Mouse (Mus musculus): ENCODE results near the gene Pin1. TPM values are rescaled to one million over a fixed set of nuclear protein-coding genes. Genes with fewer than 3 reads are reported as not detected.
"Not testable (repeated sequence)": the region's sequence is repeated elsewhere in the genome, so short reads cannot be mapped to it uniquely, and the experiment has no call there.

The Pin1 gene
- polyA plus RNA-seq, 1 experiment from 2014 or later = 71.6 TPM

- Histone ChIP-seq H3K4me3 (ENCODE audit: low read depth, low read length) (no peak overlapping the region), H3K27me3 (ENCODE audit: control insufficient read depth, insufficient read depth, low read length) (no peaks in the 10 kb centered on the region), H3K9ac (ENCODE audit: low read length) (no peak overlapping the region), H3K4me1 (ENCODE audit: control insufficient read depth, insufficient read depth, low read length) (no peaks in the 10 kb centered on the region), H3K27ac (ENCODE audit: low read depth, low read length) (no peak overlapping the region), H3K9me3 (ENCODE audit: control insufficient read depth, low read length) (no peaks in the 10 kb centered on the region), H3K4me2 (ENCODE audit: low read depth) (no peak overlapping the region), H3K36me3 (ENCODE audit: control insufficient read depth, insufficient read depth, low read length) (no peaks in the 10 kb centered on the region)
- no peak for DNase-seq (ENCODE audit: low spot score)
- WGBS = 77% methylated on average over 2 of the region's 2 CpGs
- no peak for ATAC-seq (ENCODE audit: insufficient read depth, low FRiP score, low TSS enrichment)
These were observed 30.5 kb downstream of the Pin1 start for GRCm38 (mm10) chr9:20682389-20682722.

GRCm38 (mm10) chr9:20685081-20685861 lies 33.4 kb downstream of the Pin1 start:
- DNase-seq (ENCODE audit: low spot score) (no peak), ATAC-seq (ENCODE audit: insufficient read depth, low FRiP score, low TSS enrichment) (no peak)
- Histone ChIP-seq H3K4me2 (ENCODE audit: low read depth) (no peak overlapping the region), H3K27ac (ENCODE audit: low read depth, low read length) (no peak overlapping the region), H3K4me3 (ENCODE audit: low read depth, low read length) (no peak overlapping the region), H3K9me3 (ENCODE audit: control insufficient read depth, low read length) (no peaks in the 10 kb centered on the region), H3K27me3 (ENCODE audit: control insufficient read depth, insufficient read depth, low read length) (no peaks in the 10 kb centered on the region), H3K4me1 (ENCODE audit: control insufficient read depth, insufficient read depth, low read length) (peaks cover 9% of the 10 kb centered on the region), H3K9ac (ENCODE audit: low read length) (no peak overlapping the region), H3K36me3 (ENCODE audit: control insufficient read depth, insufficient read depth, low read length) (no peaks in the 10 kb centered on the region)
- WGBS = 59% methylated on average over 17 of the region's 17 CpGs

GRCm38 (mm10) chr9:20689403-20689802 lies 37.5 kb downstream of the Pin1 start:
- H3K9me3 ChIP-seq (ENCODE audit: control insufficient read depth, low read length) = no peaks in the 10 kb centered on the region
- peak overlapping the region; percentile 78 for H3K27ac ChIP-seq (ENCODE audit: low read depth, low read length)
- peaks cover 19% of the 10 kb centered on the region for H3K4me1 ChIP-seq (ENCODE audit: control insufficient read depth, insufficient read depth, low read length)
- DNase-seq (ENCODE audit: low spot score) = no peak
- no peaks in the 10 kb centered on the region for H3K36me3 ChIP-seq (ENCODE audit: control insufficient read depth, insufficient read depth, low read length)
- no peak overlapping the region for H3K4me3 ChIP-seq (ENCODE audit: low read depth, low read length)
- no peaks in the 10 kb centered on the region for H3K27me3 ChIP-seq (ENCODE audit: control insufficient read depth, insufficient read depth, low read length)
- WGBS = 54% methylated on average over 1 of the region's 1 CpGs
- ATAC-seq (ENCODE audit: insufficient read depth, low FRiP score, low TSS enrichment) = no peak
- no peak overlapping the region for H3K9ac ChIP-seq (ENCODE audit: low read length)
- no peak overlapping the region for H3K4me2 ChIP-seq (ENCODE audit: low read depth)

GRCm38 (mm10) chr9:20689913-20690312 lies 38.0 kb downstream of the Pin1 start:
- H3K9ac ChIP-seq (ENCODE audit: low read length) = no peak overlapping the region
- H3K36me3 ChIP-seq (ENCODE audit: control insufficient read depth, insufficient read depth, low read length) = no peaks in the 10 kb centered on the region
- WGBS = 2% methylated on average over 4 of the region's 4 CpGs
- no peak overlapping the region for H3K4me2 ChIP-seq (ENCODE audit: low read depth)
- peak; percentile 48 for ATAC-seq (ENCODE audit: insufficient read depth, low FRiP score, low TSS enrichment)
- no peak overlapping the region for H3K4me3 ChIP-seq (ENCODE audit: low read depth, low read length)
- peak overlapping the region; percentile 78 for H3K27ac ChIP-seq (ENCODE audit: low read depth, low read length)
- H3K27me3 ChIP-seq (ENCODE audit: control insufficient read depth, insufficient read depth, low read length) = no peaks in the 10 kb centered on the region
- H3K4me1 ChIP-seq (ENCODE audit: control insufficient read depth, insufficient read depth, low read length) = peaks cover 24% of the 10 kb centered on the region
- peak; percentile 66 for DNase-seq (ENCODE audit: low spot score)
- H3K9me3 ChIP-seq (ENCODE audit: control insufficient read depth, low read length) = no peaks in the 10 kb centered on the region

GRCm38 (mm10) chr9:20690449-20690848 lies 38.6 kb downstream of the Pin1 start:
- H3K36me3 ChIP-seq (ENCODE audit: control insufficient read depth, insufficient read depth, low read length); H3K27ac ChIP-seq (ENCODE audit: low read depth, low read length); H3K9ac ChIP-seq (ENCODE audit: low read length); H3K4me2 ChIP-seq (ENCODE audit: low read depth); H3K4me3 ChIP-seq (ENCODE audit: low read depth, low read length); ATAC-seq (ENCODE audit: insufficient read depth, low FRiP score, low TSS enrichment); H3K9me3 ChIP-seq (ENCODE audit: control insufficient read depth, low read length); DNase-seq (ENCODE audit: low spot score); H3K27me3 ChIP-seq (ENCODE audit: control insufficient read depth, insufficient read depth, low read length): not testable (repeated sequence)
- WGBS = 84% methylated on average over 2 of the region's 2 CpGs
- H3K4me1 ChIP-seq (ENCODE audit: control insufficient read depth, insufficient read depth, low read length) = peaks cover 30% of the 10 kb centered on the region

GRCm38 (mm10) chr9:20692863-20693262 lies 41.0 kb downstream of the Pin1 start:
- Histone ChIP-seq H3K9ac (ENCODE audit: low read length) (no peak overlapping the region), H3K27me3 (ENCODE audit: control insufficient read depth, insufficient read depth, low read length) (no peaks in the 10 kb centered on the region), H3K4me2 (ENCODE audit: low read depth) (no peak overlapping the region), H3K36me3 (ENCODE audit: control insufficient read depth, insufficient read depth, low read length) (no peaks in the 10 kb centered on the region), H3K9me3 (ENCODE audit: control insufficient read depth, low read length) (no peaks in the 10 kb centered on the region), H3K4me1 (ENCODE audit: control insufficient read depth, insufficient read depth, low read length) (peaks cover 45% of the 10 kb centered on the region), H3K4me3 (ENCODE audit: low read depth, low read length) (no peak overlapping the region), H3K27ac (ENCODE audit: low read depth, low read length) (no peak overlapping the region)
- ATAC-seq (ENCODE audit: insufficient read depth, low FRiP score, low TSS enrichment) (no peak), DNase-seq (ENCODE audit: low spot score) (no peak)
- WGBS = 89% methylated on average over 3 of the region's 3 CpGs

- no peaks in the 10 kb centered on the region for H3K36me3 ChIP-seq (ENCODE audit: control insufficient read depth, insufficient read depth, low read length)
- no peak for ATAC-seq (ENCODE audit: insufficient read depth, low FRiP score, low TSS enrichment)
- WGBS = 3% methylated on average over 25 of the region's 25 CpGs
- H3K9me3 ChIP-seq (ENCODE audit: control insufficient read depth, low read length) = no peaks in the 10 kb centered on the region
- peak overlapping the region; percentile 44 for H3K4me2 ChIP-seq (ENCODE audit: low read depth)
- peak overlapping the region; percentile 44 for H3K9ac ChIP-seq (ENCODE audit: low read length)
- peak; percentile 57 for DNase-seq (ENCODE audit: low spot score)
- H3K27ac ChIP-seq (ENCODE audit: low read depth, low read length) = peak overlapping the region; percentile 64; the same call in 1 of the 2 replicates
- H3K4me1 ChIP-seq (ENCODE audit: control insufficient read depth, insufficient read depth, low read length) = peaks cover 44% of the 10 kb centered on the region
- H3K27me3 ChIP-seq (ENCODE audit: control insufficient read depth, insufficient read depth, low read length) = no peaks in the 10 kb centered on the region
- no peak overlapping the region for H3K4me3 ChIP-seq (ENCODE audit: low read depth, low read length)
These were observed 42.9 kb downstream of the Pin1 start for GRCm38 (mm10) chr9:20694721-20695235.

- Histone ChIP-seq H3K27me3 (ENCODE audit: control insufficient read depth, insufficient read depth, low read length) (no peaks in the 10 kb centered on the region), H3K4me2 (ENCODE audit: low read depth) (no peak overlapping the region), H3K4me3 (ENCODE audit: low read depth, low read length) (no peak overlapping the region), H3K27ac (ENCODE audit: low read depth, low read length) (peak overlapping the region; percentile 82; the same call in 1 of the 2 replicates), H3K4me1 (ENCODE audit: control insufficient read depth, insufficient read depth, low read length) (peaks cover 37% of the 10 kb centered on the region), H3K9me3 (ENCODE audit: control insufficient read depth, low read length) (no peaks in the 10 kb centered on the region), H3K36me3 (ENCODE audit: control insufficient read depth, insufficient read depth, low read length) (no peaks in the 10 kb centered on the region), H3K9ac (ENCODE audit: low read length) (no peak overlapping the region)
- DNase-seq (ENCODE audit: low spot score) = no peak
- WGBS = 62% methylated on average over 5 of the region's 5 CpGs
- ATAC-seq (ENCODE audit: insufficient read depth, low FRiP score, low TSS enrichment) = no peak
These were observed 44.3 kb downstream of the Pin1 start for GRCm38 (mm10) chr9:20696107-20696712.

GRCm38 (mm10) chr9:20697466-20697865 lies 45.6 kb downstream of the Pin1 start:
- 19% methylated on average over 8 of the region's 8 CpGs for whole genome bisulfite sequencing
- Histone ChIP-seq H3K9me3 (ENCODE audit: control insufficient read depth, low read length) (no peaks in the 10 kb centered on the region), H3K4me2 (ENCODE audit: low read depth) (no peak overlapping the region), H3K27ac (ENCODE audit: low read depth, low read length) (peak overlapping the region; percentile 82), H3K36me3 (ENCODE audit: control insufficient read depth, insufficient read depth, low read length) (no peaks in the 10 kb centered on the region), H3K9ac (ENCODE audit: low read length) (no peak overlapping the region), H3K27me3 (ENCODE audit: control insufficient read depth, insufficient read depth, low read length) (no peaks in the 10 kb centered on the region), H3K4me1 (ENCODE audit: control insufficient read depth, insufficient read depth, low read length) (peaks cover 36% of the 10 kb centered on the region), H3K4me3 (ENCODE audit: low read depth, low read length) (no peak overlapping the region)
- DNase-seq (ENCODE audit: low spot score) = peak; percentile 85
- ATAC-seq (ENCODE audit: insufficient read depth, low FRiP score, low TSS enrichment) = peak; percentile 83
